Mouse (Mus musculus) bone marrow macrophage, adult 2 months (primary cell): Measurements from ENCODE around the gene Ccn1.

Source experiments
- CTCF ChIP-seq: IDR thresholded peaks from 2 replicates; pipeline ENCODE4 v1.5.1; 2012; ENCODE audit warnings: low read depth, mild to moderate bottlenecking, low read length, moderate library complexity
- POLR2A ChIP-seq: IDR thresholded peaks from 2 replicates; pipeline ENCODE4 v1.6.1; 2012; ENCODE audit warnings: mild to moderate bottlenecking, low read depth, low read length, borderline replicate concordance

DNA sequence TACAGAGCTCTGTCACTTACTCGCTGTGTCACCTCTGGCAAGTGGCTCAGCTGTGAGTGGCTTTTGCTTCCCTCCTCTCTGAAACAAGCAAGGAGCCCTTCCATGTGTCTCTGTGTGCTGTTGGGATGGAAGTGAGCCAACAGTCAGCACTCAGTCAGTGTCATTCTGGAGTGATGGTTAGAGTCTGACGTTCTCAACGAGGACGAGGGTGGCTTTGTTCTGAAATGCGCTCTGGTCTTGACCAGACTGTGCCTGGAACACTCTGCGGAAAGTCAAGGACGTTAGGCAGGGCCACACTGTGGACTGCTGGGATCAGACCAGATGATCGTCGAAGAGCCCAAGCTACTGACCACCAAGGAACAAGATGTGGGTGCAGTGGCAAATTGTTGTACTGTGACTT, 24.2 kb downstream of the Ccn1 start:
- TF ChIP-seq CTCF (no peak), POLR2A (no peak)
